Mouse (Mus musculus) naive thymus-derived CD4-positive, alpha-beta T cell, adult 2 months (primary cell): ENCODE measurements around the gene Klhl24.
"Not testable (repeated sequence)": the region's sequence is repeated elsewhere in the genome, so short reads cannot be mapped to it uniquely, and the experiment has no call there.

Source experiments
- DNase-seq: peaks from one replicate; pipeline ENCODE4 v3.0.0-alpha.2; 2011; ENCODE audit warnings: low read depth

The Klhl24 gene

DNA sequence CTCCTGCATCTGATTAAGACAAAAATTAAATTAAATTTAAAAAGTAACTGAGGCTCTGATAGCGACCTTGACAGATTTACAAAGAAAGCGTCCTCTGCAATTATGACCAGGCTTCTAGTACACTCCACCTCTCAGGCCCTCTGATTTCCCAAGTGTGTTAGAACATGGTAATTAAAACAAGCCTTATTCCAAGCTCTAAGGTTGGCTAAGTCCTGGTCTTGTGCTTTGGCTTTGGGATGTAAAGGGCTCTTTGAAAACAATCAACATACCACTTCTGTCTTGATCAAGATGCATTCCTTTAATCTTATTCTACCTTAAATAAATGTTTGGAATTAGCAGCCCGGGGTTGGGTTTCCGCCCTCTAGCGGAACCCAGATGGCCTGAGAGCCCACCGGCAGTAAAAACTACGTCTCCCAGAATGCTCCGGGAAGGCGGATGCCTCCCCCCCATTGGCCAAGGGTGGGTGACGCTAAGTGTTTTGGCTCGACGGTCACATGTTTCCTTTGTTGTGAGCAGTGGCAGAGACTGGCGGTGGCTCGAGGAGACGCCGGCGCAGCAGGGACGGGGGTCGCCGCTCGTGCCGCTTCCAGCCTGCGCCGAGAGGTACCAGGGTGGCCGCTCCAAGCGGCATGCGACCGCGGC is at the start of gene Klhl24:
Gene Klhl24 (plus strand): TSS at position 474 of the 642 bp plus-strand sequence.
- peak; percentile 96 for DNase-seq

DNA sequence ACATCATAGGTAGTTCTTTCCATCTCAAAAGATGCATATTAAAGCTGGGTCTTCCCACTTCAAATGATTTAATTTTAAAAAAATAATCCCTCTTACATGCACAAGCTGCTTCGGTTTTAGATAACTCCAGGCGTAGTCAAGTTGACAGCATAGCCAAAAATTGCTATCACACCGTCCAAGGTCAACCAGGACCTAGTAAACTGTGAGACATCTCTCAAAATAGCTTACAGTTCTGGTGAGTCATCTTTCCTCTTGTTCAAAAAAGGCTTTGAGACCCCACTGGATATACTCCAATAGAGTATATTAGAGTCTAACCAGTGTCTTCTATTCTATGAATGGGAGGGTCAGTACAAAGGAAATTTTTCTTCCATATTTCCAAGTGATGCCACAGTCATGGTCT is 44.7 kb upstream of the Klhl24 start:
- DNase-seq, result no peak

- DNase-seq, result no peak
These were observed 24.6 kb upstream of the Klhl24 start for GRCm38 (mm10) chr16:20072770-20073169.

DNA sequence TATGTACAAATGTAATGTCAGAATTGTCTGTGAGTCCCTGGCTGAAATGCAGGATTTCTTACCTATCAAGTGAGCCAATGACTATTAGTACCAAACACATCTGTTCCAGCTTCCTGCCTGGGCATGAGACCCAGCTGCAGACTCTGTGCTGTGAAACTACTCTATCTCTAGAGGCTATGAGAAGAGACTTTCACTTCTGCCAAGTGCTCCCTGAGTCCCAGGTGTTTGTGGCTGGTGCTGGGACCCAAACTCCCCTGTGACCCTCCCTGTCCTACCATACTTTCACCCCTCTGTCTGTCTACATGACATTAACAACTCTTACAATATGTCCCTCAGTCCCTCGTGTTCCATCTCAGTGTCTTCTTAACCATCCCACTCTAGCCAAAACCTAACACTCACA is 20.7 kb upstream of the Klhl24 start:
- no peak for DNase-seq

DNA sequence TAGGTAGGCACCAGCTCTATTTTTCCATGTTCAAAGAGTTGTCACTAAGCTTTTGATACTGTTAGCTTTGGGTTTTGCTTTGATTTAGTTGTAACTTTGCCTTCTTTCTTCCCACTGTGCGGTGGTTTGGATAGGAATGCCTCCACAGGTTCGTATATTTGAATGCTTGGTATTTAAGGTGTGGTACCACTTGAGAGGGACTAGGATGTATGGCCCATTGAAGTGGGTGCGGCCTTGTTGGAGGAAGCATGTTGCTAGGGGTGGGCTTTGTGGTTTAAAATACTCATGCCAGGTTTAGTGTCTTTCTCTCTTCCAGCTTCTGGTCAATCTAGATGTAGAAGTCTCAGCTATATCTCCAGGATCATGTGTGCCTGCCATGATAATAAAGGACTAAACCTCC is 17.1 kb upstream of the Klhl24 start:
- DNase-seq, result no peak

DNA sequence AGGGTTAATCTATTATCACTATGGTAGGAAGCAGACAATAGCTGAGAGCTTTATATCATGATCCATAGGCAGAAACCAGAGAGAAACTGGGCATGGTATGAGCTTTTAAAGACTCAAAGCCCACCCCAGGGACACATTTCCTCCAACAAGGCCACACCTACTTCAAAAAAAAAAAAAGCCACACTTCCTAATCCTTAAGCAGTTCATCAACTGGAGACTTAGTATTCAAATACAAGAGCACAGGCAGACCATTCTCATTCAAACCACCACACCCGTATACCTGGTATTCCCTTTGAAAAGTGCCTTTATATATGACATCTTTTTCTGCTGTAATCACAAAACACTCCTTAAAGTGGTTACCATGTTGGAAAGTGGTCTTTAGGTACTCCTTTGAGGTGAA is 12.7 kb upstream of the Klhl24 start:
- no peak for DNase-seq

- no peak for DNase-seq
These were observed 12.0 kb upstream of the Klhl24 start for GRCm38 (mm10) chr16:20085250-20085905.

GRCm38 (mm10) chr16:20086976-20087375 is 10.4 kb upstream of the Klhl24 start:
- no peak for DNase-seq

DNA sequence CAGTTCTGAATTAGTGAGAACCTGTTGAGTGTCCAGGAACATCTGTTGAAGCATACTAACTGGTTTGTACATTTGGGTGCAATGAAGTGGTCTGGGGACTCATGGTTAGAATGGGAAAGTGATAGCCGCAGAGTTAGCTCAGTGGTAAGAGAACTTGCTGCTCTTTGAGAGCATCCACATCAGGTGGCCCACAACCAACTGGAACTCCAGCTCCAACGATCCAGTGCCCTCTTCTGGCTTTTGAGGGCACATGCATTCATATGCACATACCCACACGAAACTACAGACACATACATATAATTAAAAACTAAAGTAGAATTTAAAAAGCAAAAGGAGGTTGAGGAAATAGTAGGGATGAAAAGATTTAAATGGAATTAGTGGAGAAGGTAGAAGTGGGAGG is 7.7 kb upstream of the Klhl24 start:
- no peak for DNase-seq

DNA sequence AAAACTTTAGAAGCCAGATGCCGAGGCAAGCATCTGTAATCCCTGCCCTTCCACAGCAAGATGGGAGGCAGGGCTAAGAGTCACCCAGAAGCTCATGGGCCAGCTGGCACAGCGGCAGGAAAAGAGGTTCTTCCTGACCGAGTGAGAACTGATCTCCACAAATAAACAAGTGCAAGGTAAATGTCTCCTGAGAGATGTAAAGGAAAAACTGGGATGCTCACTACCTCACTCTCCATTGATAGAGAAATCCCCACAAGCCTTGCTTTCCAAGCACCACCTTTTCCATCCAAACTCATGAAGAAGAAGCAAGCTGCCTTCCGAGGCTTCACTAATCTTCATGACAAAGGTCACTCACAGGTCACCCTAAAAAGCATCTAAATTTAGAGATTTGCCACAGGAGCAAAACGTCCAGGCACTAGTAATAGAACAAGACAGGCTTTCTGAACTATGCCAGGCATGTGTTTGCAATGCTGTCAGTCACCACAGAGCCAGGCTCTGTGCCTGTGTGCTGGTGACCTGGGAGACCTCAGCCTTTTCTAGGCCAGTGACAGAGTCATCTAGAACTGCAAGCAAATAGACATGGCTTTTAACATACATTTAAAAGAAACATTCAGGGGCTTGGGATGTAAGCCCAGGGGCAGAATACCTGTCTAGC is 6.3 kb upstream of the Klhl24 start:
- DNase-seq, result no peak

DNA sequence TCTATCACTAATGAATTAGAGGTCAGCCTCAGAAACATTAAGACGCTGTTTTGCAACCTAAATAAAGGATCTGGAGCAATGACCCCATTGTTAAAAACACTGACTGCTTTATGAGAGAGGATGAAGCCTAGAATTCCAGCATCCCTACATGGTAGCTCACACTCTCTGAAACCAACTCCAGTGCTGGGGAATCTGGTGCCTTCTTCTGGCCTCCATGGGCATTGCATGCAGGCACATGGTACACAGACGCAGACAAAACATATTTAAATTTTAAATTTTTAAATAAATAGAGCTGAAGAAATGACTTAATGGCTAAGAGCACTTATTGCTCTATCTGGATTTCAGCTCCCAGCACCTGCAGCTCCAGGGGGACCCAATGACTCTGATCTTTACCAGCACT is 1.4 kb upstream of the Klhl24 start:
- DNase-seq, result peak; percentile 18

DNA sequence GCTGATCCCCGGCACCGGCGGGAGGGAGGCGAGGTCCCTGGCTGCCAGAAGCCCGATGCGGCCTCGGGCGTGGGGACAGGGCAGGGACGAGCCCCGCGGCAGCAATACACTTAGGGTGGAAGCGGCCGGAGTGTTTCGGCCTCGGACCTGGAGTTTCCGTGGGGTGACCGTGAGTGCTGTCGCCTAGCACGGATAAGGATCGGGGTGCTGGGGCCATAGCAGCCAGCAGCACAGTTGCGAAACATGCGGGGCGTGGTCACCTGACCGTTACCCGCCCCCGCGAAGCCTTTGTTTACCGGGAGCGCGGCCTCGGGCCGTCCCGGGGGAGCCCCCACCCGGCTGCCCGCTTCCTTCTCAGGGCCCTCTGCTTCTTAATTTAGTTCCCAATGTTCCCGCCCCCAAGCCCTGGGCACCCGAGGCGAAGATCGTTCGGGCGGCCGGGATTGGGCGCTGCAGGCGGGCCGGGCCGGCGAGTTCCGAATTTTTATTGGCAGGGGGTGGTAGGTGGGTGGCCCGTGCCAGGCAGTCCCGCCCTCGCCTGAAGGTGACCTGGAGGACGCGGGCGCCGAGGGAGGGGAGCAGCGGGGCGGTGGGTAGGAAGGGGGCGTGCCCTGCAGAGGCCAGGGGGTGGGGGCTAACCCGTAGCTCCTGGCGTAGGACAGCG is 501 bp downstream of the Klhl24 start:
- DNase-seq, result peak; percentile 92

DNA sequence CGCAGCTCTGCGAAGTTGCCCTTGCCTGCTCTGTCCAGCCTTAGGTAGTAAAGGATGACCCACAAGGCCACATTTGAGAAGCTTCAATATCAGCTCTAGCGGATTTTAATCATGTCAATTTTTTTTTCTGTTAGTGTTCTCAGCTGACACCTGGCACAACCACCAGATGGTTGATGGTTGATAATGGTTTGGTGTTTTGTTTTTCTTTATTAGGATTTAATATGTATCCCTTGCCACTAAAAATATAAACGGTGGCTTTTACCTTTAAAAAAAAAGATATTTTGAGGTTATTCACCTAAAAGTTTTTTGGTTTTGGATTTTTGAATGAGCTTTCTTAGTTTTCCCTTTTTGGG is 1.0 kb downstream of the Klhl24 start:
- DNase-seq, result no peak

GRCm38 (mm10) chr16:20098866-20099629 is 1.7 kb downstream of the Klhl24 start:
- peak; percentile 35 for DNase-seq

DNA sequence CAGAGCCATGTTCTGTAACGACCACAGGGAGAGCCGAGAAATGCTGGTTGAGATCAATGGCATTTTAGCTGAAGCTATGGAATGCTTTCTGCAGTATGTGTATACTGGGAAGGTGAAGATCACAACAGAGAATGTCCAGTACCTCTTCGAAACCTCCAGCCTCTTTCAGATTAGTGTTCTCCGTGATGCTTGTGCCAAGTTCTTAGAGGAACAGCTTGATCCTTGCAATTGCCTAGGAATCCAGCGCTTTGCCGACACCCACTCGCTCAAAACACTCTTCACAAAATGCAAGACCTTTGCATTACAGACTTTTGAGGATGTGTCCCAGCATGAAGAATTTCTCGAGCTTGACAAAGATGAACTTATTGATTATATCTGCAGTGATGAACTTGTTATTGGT is 9.7 kb downstream of the Klhl24 start:
- DNase-seq, result no peak

DNA sequence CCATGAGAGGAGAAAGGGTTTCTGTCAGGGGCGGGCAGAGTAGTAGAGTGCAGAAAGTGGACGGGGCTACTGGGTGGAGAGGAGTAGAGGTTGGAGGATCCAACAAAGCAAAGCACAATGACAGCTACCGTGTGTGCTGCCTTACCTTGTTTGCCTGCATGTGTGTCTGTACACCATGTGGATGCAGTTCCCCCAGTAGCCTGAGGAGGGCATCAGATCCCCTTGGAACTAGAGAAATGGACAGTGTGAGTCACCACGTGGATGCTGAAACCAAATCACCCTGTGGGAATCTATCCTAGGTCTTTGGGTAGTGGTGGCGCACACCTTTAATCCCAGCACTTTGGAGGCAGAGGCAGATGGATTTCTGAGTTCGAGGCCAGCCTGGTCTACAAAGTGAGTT is 11.6 kb downstream of the Klhl24 start:
- DNase-seq, result no peak

DNA sequence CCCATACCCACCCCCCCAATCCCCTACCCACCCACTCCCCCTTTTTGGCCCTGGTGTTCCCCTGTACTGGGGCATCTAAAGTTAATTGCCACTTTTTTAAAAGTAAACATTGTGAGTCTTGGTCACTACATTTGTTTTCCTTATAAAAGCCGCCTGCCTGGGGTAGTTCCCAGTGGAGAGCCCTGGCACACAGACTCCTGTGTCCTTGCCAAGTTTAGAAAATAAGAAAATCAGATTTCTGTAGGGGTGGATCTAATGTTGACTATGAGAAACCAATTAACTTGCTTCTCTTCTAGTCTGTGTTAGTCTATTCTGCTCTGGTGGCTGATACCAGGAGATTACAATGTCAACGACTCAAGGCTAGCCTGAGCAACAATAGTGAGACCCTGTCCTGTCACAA is 15.3 kb downstream of the Klhl24 start:
- no peak for DNase-seq

DNA sequence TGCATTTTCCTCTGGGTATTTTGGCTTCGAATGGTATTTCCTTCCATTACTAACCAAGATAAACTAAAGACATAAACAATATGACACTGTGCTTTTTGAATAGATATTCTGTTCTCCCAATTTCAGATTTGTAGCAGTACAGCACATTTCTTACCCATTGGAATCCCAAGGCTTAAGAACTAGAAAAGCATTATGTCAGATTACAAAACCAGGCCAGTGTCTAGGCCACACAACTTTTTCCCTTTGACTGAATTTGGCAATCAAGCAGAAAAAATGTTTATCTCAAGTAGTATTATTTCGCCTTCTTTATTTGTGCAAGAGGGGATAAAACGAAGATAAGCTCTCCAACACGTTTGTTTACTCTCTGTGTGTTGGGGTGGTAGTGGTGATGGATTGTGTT is 18.7 kb downstream of the Klhl24 start:
- DNase-seq, result no peak

- DNase-seq, result not testable (repeated sequence)
These were observed 29.1 kb downstream of the Klhl24 start for GRCm38 (mm10) chr16:20126319-20126883.

DNA sequence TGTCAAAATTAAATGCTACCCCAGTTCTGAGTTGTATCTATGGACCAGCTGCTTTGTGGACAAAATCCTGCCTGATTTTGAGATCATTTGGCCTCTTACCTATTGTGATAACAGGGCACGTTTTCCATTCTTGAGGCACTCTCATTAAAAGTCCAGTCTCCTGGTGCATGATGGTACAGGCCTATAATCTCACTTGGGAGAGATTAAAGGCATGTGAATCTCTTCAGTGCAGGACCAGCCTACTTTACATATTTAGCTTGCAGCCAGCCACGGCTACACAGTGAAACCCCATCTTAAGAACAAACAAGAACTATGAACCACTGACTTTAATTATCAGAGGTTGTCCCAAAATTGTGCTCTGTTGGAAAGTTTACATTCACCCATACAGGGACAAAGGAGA is 33.1 kb downstream of the Klhl24 start:
- no peak for DNase-seq

GRCm38 (mm10) chr16:20140772-20141531 is 43.6 kb downstream of the Klhl24 start, which contains the start of gene Yeats2:
TSS of gene Yeats2 (plus strand) at chr16:20141063.
- peak; percentile 95 for DNase-seq
